Mouse (Mus musculus): ENCODE data around the gene Rnase10. TPM values are rescaled to one million over a fixed set of nuclear protein-coding genes. Genes with fewer than 3 reads are reported as not detected.
"Not testable (repeated sequence)": the region's sequence is repeated elsewhere in the genome, so short reads cannot be mapped to it uniquely, and the experiment has no call there.

Rnase10 gene
- not detected in 2 replicates for total RNA-seq (2017)

DNA sequence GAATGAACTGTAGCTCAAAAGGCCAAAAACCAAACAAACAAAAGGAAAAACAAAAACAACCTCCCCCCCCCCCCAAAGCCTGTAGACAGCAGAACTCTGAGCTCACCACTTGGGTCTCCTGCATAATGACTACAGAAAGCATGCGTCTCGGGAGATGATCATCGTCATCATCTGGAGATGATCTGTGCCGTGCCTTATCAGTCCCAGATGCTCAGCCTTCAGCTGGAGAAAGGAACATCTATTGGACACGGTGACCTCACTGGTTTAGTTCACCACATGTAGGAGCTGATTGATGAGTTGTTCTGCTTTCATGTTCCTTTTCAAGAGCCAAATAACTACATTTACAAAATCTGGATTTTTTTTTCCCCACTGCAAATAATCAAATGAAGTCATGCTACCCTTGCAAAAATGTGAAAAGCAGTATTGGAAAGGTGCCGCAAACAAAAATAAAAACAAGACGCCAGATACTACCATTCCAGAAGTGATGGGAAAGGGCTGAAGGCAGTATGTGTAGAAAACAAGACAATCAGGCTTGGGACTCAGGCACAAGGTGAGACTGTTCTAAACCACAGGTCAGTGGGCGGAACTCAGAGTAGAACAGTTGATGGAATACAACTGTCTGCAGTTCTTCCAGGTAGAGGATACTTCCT is at the start of gene Rnase10:
Rnase10 (plus strand) TSS at position 600 of the 650 bp plus-strand sequence.
- ATAC-seq (replicated peaks in 1 of 2; ENCODE audit: insufficient read depth in 1 of 2, low FRiP score in 2 of 2, low TSS enrichment in 1 of 2, low read depth in 1 of 2, poor library complexity in 2 of 2, severe bottlenecking in 2 of 2) = no peak

DNA sequence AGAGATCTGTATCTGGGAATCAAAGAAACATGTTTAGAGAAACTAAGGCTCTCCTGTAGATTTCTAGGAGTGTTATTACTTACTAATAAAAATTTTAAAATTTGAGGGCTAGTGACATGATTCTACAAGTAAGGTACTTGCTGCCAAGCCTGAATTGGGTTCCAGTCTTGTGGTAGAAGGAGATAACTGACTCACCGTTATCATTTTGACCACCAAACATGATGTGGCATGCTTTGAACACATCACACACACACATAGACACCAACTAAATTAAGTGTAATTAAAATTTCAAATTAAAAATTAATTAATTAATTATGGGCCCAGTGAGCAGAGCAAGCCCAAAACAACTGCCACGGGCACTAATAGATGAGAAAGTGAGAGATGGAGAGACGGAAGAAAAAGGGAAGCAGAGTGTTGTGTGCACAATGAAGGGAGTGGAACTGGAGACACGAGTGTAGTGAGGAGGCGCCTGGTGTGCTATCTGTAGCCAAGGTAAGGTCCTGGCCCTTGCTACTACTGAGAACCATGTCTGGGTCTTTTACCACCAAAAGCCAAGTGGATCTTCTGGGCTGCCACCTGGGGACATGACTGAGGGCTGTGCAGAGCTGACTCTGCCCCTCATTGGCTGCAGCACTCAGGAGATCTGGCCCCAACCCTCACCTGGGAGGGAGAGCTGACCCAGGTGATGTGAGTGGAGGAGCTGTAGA is 49.1 kb upstream of the Rnase10 start:
- not testable (repeated sequence) for ATAC-seq (replicated peaks in 1 of 2; ENCODE audit: insufficient read depth in 1 of 2, low FRiP score in 2 of 2, low TSS enrichment in 1 of 2, low read depth in 1 of 2, poor library complexity in 2 of 2, severe bottlenecking in 2 of 2)

DNA sequence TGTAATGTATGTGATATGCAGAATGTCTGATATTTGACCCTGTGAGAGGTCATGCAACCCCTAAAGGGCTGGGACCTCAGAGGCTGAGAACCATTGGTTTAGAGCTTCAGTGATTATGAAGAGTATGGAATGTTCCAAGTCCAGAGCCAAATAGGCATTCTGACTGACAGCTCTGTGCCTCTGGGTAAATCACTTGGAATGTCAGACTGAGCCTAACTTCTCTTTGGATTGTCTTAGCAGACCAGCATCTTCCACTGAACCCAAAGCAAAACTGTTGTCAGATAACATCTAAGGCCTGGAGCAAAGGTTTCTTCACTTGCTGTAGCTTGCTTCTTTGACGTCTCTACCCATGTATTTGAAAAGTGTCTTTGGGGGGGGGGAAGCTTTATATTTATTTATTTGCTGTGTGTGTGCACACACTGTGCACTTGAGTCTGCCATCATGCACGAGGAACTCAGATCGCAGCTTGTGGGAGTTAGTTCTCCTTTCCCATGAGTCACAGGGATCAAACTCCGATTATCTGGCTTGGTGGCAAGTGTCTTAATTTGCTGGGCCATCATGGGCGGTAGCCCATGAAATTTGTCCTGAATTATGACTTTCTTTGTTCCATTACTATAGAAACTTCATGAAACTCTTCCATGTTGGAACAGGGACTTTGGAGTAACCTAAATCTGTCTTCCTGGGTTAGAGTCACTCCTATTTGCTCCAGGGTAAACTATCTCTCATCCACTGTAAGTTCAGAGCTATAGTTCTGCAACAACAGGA is 39.2 kb upstream of the Rnase10 start:
- no peak for ATAC-seq (replicated peaks in 1 of 2; ENCODE audit: insufficient read depth in 1 of 2, low FRiP score in 2 of 2, low TSS enrichment in 1 of 2, low read depth in 1 of 2, poor library complexity in 2 of 2, severe bottlenecking in 2 of 2)

DNA sequence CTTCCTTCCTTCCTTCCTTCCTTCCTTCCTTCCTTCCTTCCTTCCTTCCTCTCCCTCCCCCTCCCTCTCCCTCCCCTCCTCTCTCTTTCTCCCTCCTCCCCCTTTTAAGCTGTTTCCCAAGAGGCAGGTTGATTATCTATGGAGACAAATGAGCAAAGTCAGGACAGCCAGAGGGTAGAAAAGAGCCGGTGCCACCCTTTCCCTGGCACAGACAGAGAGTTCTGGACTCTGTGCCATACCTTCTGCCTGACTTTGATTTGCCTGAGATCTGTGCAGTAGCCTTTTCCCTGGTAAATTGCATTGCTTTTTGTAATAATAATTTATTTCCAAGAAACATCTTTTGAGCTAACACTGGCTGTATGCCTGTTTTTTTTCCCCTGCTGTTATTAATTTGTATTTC is 38.5 kb upstream of the Rnase10 start:
- no peak for ATAC-seq (replicated peaks in 1 of 2; ENCODE audit: insufficient read depth in 1 of 2, low FRiP score in 2 of 2, low TSS enrichment in 1 of 2, low read depth in 1 of 2, poor library complexity in 2 of 2, severe bottlenecking in 2 of 2)

DNA sequence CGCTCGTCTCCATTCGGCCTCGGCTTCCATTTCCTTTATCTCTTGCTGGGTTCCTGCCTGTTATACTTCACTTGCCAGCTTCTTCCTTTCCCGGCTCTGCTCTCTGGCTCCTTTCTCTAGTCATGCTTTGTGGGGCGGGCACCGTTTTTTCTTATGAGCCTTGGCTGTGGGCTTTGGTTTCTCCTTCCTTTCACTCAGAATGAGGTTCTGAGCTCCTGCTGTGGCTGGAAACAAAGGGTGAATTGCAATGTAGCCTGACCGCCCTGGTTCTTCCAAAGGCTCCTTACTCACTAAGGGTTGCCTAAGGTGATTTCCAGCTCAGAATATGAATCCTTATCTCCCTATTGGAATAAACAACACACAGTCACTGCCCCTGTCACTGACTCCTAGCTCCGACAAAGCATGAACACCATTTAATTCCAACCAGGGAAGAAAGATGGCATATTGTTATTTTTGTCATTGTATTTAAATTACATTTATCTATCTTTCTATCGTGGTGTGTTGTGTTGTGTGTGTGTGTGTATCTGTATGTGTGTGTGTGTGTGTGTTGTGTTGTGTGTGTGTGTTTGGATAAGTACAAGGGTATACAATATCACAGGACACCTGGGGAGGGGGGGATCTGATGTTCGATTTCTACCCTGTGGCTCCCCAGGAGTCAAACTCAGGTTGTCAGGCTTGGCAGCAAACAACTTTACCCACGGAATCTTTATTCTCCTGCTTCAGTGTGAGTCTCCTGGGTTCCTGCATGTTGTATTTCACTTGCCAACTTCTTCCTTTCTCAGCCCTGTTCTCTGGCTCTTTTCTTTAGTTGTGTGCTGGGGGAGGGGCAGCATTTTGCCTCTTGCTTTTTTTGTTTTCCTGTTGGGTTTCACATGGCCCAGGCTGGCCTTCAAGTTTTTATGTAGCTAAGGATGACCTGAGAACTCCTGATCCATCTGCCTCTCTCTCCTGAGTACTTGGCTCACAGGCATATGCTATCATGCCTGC is 37.7 kb upstream of the Rnase10 start:
- ATAC-seq (replicated peaks in 1 of 2; ENCODE audit: insufficient read depth in 1 of 2, low FRiP score in 2 of 2, low TSS enrichment in 1 of 2, low read depth in 1 of 2, poor library complexity in 2 of 2, severe bottlenecking in 2 of 2) = peak in 1 of 2 experiments; percentile 40; a peak in 1 of 4 replicates

DNA sequence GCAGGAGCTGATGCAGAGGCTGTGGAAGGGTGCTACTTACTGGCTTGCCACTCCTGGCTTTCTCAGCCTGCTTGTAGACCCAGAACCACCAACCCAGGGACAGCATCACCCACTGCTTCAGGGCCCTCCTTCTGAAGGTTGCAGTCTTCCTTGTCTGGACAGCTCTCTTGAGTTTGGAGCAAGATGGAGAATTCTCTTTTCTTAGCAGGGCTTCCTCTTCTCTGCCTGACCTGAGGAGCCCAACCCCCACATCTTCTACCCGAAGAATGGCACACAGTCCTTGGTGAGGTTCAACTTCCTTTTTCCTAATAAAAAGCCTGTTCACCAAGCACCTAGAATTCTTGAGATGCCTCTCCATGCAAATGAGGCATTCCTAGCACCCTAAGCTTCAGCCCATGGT is 36.7 kb upstream of the Rnase10 start:
- ATAC-seq (replicated peaks in 1 of 2; ENCODE audit: insufficient read depth in 1 of 2, low FRiP score in 2 of 2, low TSS enrichment in 1 of 2, low read depth in 1 of 2, poor library complexity in 2 of 2, severe bottlenecking in 2 of 2) = peak; percentile 34 to 54; a peak in 2 of 4 replicates

DNA sequence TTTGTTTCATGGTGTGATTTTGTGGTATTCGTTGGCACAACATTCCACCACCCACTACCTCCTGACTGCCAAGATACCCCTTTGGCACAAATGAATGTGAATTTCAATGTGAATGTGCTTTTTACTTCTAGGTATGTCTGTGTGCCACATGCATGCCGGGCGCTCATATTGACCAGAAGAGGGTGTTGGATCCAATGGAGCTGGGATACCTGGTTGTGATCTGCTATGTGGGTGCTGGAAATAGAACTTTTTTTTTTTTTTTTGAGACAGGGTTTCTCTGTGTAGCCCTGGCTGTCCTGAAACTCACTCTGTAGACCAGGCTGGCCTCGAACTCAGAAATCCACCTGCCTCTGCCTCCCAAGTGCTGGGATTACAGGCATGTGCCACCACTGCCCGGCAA is 34.5 kb upstream of the Rnase10 start:
- not testable (repeated sequence) for ATAC-seq (replicated peaks in 1 of 2; ENCODE audit: insufficient read depth in 1 of 2, low FRiP score in 2 of 2, low TSS enrichment in 1 of 2, low read depth in 1 of 2, poor library complexity in 2 of 2, severe bottlenecking in 2 of 2)

DNA sequence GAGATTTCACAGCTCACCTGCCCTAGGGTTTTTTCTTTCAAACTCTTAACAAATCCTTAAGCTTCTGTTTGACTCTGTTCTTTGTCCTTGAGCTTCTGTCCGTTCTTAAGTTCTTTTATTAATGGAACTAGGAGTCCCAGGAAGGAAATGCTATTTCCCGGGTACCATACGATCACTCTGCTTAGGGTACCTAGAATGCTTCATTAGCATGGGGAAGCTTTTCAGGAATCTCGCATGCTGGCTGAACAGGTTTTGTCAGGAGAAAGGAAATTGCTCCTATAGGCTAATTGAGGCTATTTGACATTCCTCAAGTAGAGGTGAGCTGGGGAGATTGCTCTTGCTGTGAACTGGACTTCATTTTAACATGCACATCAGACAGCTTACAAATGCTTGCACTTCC is 33.9 kb upstream of the Rnase10 start:
- no peak for ATAC-seq (replicated peaks in 1 of 2; ENCODE audit: insufficient read depth in 1 of 2, low FRiP score in 2 of 2, low TSS enrichment in 1 of 2, low read depth in 1 of 2, poor library complexity in 2 of 2, severe bottlenecking in 2 of 2)

DNA sequence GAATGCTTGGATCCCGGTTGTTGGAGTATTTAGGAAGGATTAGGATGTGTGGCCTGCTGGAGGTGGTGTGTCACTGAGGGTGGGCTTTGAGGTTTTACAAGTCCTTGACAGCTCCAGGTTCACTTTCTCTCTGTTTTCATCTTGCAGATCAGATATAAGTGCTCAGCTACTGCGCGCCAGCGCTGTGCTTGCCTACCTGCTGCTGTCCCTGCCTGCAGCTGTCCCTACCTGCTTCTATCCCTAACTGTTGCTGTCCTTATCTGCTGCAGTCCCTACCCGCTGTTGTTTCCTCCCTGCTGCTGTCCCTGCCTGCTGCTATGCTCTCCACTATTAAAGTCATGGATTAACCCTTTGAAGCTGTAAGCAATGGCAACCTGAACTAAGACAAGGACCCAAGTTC is 32.5 kb upstream of the Rnase10 start:
- ATAC-seq (replicated peaks in 1 of 2; ENCODE audit: insufficient read depth in 1 of 2, low FRiP score in 2 of 2, low TSS enrichment in 1 of 2, low read depth in 1 of 2, poor library complexity in 2 of 2, severe bottlenecking in 2 of 2) = no peak

DNA sequence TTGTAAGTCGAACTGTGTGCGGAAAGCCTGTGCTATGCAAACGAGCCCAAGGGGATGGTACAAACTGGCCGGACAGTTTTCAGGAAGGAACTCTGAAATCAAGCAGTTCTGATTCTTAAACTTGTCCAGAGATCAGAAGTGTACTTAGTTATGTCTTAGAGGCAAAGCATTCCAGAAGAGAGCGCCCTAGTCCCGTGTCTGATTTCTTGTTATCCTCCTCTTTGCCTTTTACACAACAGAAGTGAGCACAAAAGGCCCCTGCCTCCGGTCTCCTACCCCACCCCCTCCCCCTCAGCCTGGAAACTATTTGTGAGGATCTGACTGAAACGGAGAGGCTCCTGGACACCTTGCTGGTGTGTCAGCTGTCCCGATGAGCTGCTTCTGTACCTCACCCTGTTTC is 30.9 kb upstream of the Rnase10 start:
- no peak for ATAC-seq (replicated peaks in 1 of 2; ENCODE audit: insufficient read depth in 1 of 2, low FRiP score in 2 of 2, low TSS enrichment in 1 of 2, low read depth in 1 of 2, poor library complexity in 2 of 2, severe bottlenecking in 2 of 2)

DNA sequence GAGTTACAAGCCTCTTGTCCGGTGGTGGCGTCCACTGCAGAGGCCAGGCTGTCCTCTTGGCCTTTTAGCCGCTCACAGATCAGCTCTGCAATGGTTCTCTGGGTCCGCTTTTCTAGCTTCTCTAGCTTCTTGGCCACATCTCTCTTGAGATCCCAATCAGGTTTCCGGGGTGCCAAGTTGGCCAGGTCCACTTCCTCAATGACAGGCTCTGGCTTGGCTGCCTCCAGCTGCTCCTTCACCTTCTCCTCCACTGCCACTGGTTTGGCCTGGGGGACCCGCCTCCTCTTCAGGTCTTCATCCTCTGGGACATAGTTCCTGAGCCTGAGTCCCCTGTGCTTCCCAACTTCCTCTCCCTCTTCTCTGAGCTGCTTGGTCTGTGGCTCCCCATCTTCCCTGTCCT is 29.1 kb upstream of the Rnase10 start:
- ATAC-seq (replicated peaks in 1 of 2; ENCODE audit: insufficient read depth in 1 of 2, low FRiP score in 2 of 2, low TSS enrichment in 1 of 2, low read depth in 1 of 2, poor library complexity in 2 of 2, severe bottlenecking in 2 of 2) = peak; percentile 36 to 50; a peak in 1 of 4 replicates

DNA sequence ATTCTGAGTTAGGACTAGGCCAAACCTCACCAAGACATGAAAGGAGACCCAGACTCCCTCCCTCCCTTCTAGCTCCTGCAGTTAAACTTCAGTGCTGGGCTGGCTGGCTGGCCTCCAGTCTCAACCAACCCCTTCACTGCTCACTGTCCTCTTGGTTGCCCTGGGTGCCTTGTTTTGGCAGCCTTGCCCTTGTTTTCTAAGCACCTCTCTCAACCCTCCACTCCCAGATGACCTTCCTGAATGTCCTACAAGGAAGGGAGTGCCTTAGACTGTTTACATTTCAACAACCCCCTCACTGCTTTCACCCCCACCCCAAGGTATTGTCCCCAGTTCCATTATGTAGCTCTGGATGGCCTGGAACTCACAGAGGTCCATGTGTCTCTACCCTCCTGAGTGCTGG is 27.9 kb upstream of the Rnase10 start:
- ATAC-seq (replicated peaks in 1 of 2; ENCODE audit: insufficient read depth in 1 of 2, low FRiP score in 2 of 2, low TSS enrichment in 1 of 2, low read depth in 1 of 2, poor library complexity in 2 of 2, severe bottlenecking in 2 of 2) = no peak

DNA sequence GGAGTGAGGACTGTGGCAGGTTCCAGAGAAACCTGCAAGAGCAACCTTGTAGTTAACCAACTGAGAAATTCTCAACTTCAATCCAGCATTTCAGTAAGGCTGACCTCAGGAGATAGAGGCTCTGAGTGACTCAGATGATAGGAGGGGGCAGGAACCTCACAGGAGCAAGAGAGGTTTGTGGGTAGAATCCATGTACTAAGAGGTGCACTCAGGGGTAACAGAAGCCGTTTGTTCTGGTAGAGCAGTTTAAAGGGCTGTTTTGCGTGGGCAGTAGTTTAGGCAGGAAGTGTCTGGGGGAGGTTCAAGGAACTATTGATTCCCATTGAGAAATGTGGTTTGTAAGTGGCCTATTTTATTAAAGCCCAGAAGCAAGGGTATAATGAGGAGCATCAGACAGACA is 26.3 kb upstream of the Rnase10 start:
- peak; percentile 46 to 75; a peak in 3 of 4 replicates for ATAC-seq (replicated peaks in 1 of 2; ENCODE audit: insufficient read depth in 1 of 2, low FRiP score in 2 of 2, low TSS enrichment in 1 of 2, low read depth in 1 of 2, poor library complexity in 2 of 2, severe bottlenecking in 2 of 2)

DNA sequence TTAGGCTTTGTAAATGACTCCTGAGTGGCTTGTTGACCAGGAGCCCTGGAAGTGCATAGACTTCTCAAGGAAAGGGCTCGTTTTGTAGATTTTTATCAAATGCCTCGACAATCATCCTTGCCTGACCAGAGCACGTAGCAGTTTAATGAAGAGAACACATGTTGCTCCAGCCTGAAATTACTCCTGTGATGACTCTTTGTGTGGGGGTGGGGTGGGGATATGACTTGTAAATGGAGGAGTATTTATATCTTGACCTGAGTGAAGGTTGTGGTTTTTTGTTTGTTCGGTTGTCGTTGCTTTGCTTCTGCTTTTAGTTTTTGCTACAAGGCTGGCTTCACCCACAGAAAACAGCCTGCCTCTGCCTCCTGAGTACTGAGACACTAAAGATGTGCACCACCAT is 25.7 kb upstream of the Rnase10 start:
- no peak for ATAC-seq (replicated peaks in 1 of 2; ENCODE audit: insufficient read depth in 1 of 2, low FRiP score in 2 of 2, low TSS enrichment in 1 of 2, low read depth in 1 of 2, poor library complexity in 2 of 2, severe bottlenecking in 2 of 2)

DNA sequence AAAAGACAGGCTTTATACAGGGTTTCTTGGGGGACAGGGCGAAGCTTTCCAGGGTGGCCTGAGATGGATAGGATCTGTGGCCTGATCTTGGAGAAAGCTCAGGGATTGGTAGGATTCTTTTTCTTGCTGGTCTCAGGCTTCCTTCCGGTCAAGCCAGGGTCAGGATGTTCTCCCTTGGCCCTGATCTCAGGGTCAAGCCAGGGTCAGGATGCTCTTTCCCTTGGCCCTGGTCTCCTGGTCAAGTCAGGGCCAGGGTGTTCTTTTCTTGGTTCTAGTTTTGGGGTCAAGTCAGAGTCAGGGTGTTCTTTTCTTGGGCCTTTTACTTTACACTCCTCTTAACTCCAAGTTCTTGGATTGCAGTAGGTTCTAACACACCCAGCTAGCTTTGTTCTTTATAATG is 19.9 kb upstream of the Rnase10 start:
- ATAC-seq (replicated peaks in 1 of 2; ENCODE audit: insufficient read depth in 1 of 2, low FRiP score in 2 of 2, low TSS enrichment in 1 of 2, low read depth in 1 of 2, poor library complexity in 2 of 2, severe bottlenecking in 2 of 2) = no peak

DNA sequence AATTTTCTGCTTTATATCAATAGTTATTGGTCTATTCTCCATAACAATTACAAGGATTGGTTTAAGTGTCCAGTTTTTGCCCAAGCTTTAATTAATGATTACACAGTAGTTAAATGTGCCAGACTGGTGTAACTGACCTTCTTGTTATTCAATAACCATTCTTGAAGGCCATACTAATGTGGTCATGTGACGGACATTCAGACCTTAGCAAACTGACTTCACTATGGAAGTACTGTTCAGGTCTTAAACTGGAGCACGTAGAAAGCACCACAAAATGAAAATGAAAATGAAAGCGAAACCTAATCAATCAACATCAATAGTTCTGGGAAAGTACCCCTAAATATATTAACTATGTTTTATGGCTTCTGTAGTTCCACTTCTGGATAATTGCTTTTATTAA is 16.5 kb upstream of the Rnase10 start:
- peak; percentile 39 to 58; a peak in 3 of 4 replicates for ATAC-seq (replicated peaks in 1 of 2; ENCODE audit: insufficient read depth in 1 of 2, low FRiP score in 2 of 2, low TSS enrichment in 1 of 2, low read depth in 1 of 2, poor library complexity in 2 of 2, severe bottlenecking in 2 of 2)

DNA sequence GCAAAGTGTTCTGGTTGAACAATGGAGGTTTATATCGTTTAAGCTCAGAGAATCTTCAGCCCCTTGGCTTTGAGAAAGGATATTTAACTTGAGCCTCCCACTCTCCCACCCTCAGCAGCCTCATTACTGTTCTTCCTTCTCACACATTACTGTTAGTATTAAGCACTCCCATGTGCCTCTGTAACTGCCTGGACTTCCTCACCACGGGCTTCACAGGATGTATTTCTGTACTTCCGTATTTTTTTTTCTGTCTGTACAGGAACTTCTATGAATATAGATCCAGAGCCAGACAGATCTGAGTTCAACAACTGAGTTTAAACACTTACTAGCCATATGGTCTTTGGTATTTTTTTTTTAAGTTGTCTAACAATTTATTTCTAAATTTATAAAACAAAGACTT is 10.5 kb upstream of the Rnase10 start:
- ATAC-seq (replicated peaks in 1 of 2; ENCODE audit: insufficient read depth in 1 of 2, low FRiP score in 2 of 2, low TSS enrichment in 1 of 2, low read depth in 1 of 2, poor library complexity in 2 of 2, severe bottlenecking in 2 of 2) = peak; percentile 80 to 87
